Mouse (Mus musculus): Measurements from ENCODE around the gene Coro1c.

DNA sequence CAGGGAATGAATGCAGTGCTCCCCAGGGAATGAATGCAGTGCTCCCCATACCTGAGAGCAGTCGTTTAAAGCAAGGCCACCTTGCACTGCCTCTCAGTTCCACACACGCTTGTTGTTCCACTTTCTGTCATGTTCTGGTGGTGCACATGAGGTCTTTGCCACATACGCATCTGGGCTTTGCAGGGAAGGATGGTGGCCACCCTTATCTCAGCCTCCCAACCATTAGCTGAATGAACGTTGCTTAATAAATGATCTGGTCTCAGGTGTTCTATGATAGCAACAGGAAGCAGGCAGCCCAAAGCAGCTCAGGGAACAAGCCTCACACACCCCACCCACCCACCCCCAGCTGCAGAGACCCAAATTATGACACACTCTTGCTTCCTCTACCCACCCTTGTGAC lies 16.1 kb upstream of the Coro1c start:
- no peak for TF ChIP-seq TAL1 (IDR thresholded peaks at IDR 0.05; ENCODE audit: low read length)
- TF ChIP-seq GATA1 (IDR thresholded peaks at IDR 0.05; ENCODE audit: low read length) = no peak
